Mouse (Mus musculus): ENCODE measurements around the gene Pik3r4. TPM values are rescaled to one million over a fixed set of nuclear protein-coding genes. Genes with fewer than 3 reads are reported as not detected.
A peak's percentile ranks its signal among the peaks of the same experiment; 100 is the strongest.

The Pik3r4 gene
- polyA plus RNA-seq, 1 experiment, result 16.6 TPM

GRCm38 (mm10) chr9:105656189-105656588 is 13.4 kb downstream of the Pik3r4 start:
- H3K4me1 ChIP-seq (ENCODE audit: control insufficient read depth, insufficient read depth, low read length), result no peaks in the 10 kb centered on the region
- DNase-seq, result peak; percentile 35
- no peak overlapping the region for H3K27ac ChIP-seq (ENCODE audit: insufficient read depth, low read depth, low read length)
- H3K27me3 ChIP-seq (replicated peaks; ENCODE audit: control insufficient read depth, insufficient read depth, low read length), result no peaks in the 10 kb centered on the region
- peaks cover 1% of the 10 kb centered on the region for H3K36me3 ChIP-seq (ENCODE audit: control insufficient read depth, insufficient read depth, low read length)
- no peak for TF ChIP-seq CTCF (conservative IDR thresholded peaks at IDR 0.05; ENCODE audit: insufficient read depth, insufficient read length, low read depth, low read length)
- no peak for TF ChIP-seq POLR2A (IDR thresholded peaks at IDR 0.05; ENCODE audit: low read depth, low read length)
- 19% methylated on average over 2 of the region's 2 CpGs for WGBS
- no peak overlapping the region for H3K4me3 ChIP-seq (ENCODE audit: insufficient read depth, low read depth, low read length)

GRCm38 (mm10) chr9:105658216-105658615 is 15.4 kb downstream of the Pik3r4 start:
- DNase-seq, result no peak
- Histone ChIP-seq H3K4me1 (ENCODE audit: control insufficient read depth, insufficient read depth, low read length) (no peaks in the 10 kb centered on the region), H3K27me3 (replicated peaks; ENCODE audit: control insufficient read depth, insufficient read depth, low read length) (no peaks in the 10 kb centered on the region), H3K36me3 (ENCODE audit: control insufficient read depth, insufficient read depth, low read length) (peaks cover 1% of the 10 kb centered on the region), H3K27ac (ENCODE audit: insufficient read depth, low read depth, low read length) (no peak overlapping the region), H3K4me3 (ENCODE audit: insufficient read depth, low read depth, low read length) (no peak overlapping the region)
- WGBS, result 87% methylated on average over 12 of the region's 12 CpGs
- TF ChIP-seq CTCF (conservative IDR thresholded peaks at IDR 0.05; ENCODE audit: insufficient read depth, insufficient read length, low read depth, low read length) (no peak), POLR2A (IDR thresholded peaks at IDR 0.05; ENCODE audit: low read depth, low read length) (no peak)

- TF ChIP-seq POLR2A (IDR thresholded peaks at IDR 0.05; ENCODE audit: low read depth, low read length) (no peak), CTCF (conservative IDR thresholded peaks at IDR 0.05; ENCODE audit: insufficient read depth, insufficient read length, low read depth, low read length) (no peak)
- H3K4me3 ChIP-seq (ENCODE audit: insufficient read depth, low read depth, low read length), result no peak overlapping the region
- no peak for DNase-seq
- H3K27me3 ChIP-seq (replicated peaks; ENCODE audit: control insufficient read depth, insufficient read depth, low read length), result no peaks in the 10 kb centered on the region
- H3K27ac ChIP-seq (ENCODE audit: insufficient read depth, low read depth, low read length), result no peak overlapping the region
- 89% methylated on average over 6 of the region's 6 CpGs for WGBS
- no peaks in the 10 kb centered on the region; the same call in none of the 2 replicates for H3K36me3 ChIP-seq (ENCODE audit: control insufficient read depth, insufficient read depth, low read length)
- H3K4me1 ChIP-seq (ENCODE audit: control insufficient read depth, insufficient read depth, low read length), result no peaks in the 10 kb centered on the region
Observed at GRCm38 (mm10) chr9:105659877-105660276, 17.1 kb downstream of the Pik3r4 start.

GRCm38 (mm10) chr9:105665269-105665668 is 22.5 kb downstream of the Pik3r4 start:
- Histone ChIP-seq H3K4me3 (ENCODE audit: insufficient read depth, low read depth, low read length) (no peak overlapping the region), H3K36me3 (ENCODE audit: control insufficient read depth, insufficient read depth, low read length) (no peaks in the 10 kb centered on the region; the same call in none of the 2 replicates), H3K27ac (ENCODE audit: insufficient read depth, low read depth, low read length) (no peak overlapping the region), H3K4me1 (ENCODE audit: control insufficient read depth, insufficient read depth, low read length) (no peaks in the 10 kb centered on the region), H3K27me3 (replicated peaks; ENCODE audit: control insufficient read depth, insufficient read depth, low read length) (no peaks in the 10 kb centered on the region)
- WGBS, result 84% methylated on average over 7 of the region's 7 CpGs
- no peak for TF ChIP-seq CTCF (conservative IDR thresholded peaks at IDR 0.05; ENCODE audit: insufficient read depth, insufficient read length, low read depth, low read length)
- no peak for TF ChIP-seq POLR2A (IDR thresholded peaks at IDR 0.05; ENCODE audit: low read depth, low read length)
- no peak for DNase-seq

- WGBS, result 94% methylated on average over 4 of the region's 4 CpGs
- TF ChIP-seq POLR2A (IDR thresholded peaks at IDR 0.05; ENCODE audit: low read depth, low read length) (no peak), CTCF (conservative IDR thresholded peaks at IDR 0.05; ENCODE audit: insufficient read depth, insufficient read length, low read depth, low read length) (no peak)
Observed at GRCm38 (mm10) chr9:105670916-105671315, 28.1 kb downstream of the Pik3r4 start.

GRCm38 (mm10) chr9:105672032-105672431 is 29.3 kb downstream of the Pik3r4 start:
- no peaks in the 10 kb centered on the region for H3K27me3 ChIP-seq (replicated peaks; ENCODE audit: control insufficient read depth, insufficient read depth, low read length)
- TF ChIP-seq CTCF (conservative IDR thresholded peaks at IDR 0.05; ENCODE audit: insufficient read depth, insufficient read length, low read depth, low read length) (no peak), POLR2A (IDR thresholded peaks at IDR 0.05; ENCODE audit: low read depth, low read length) (no peak)
- H3K36me3 ChIP-seq (ENCODE audit: control insufficient read depth, insufficient read depth, low read length), result no peaks in the 10 kb centered on the region; the same call in 1 of the 2 replicates
- no peak for DNase-seq
- WGBS, result 73% methylated on average over 2 of the region's 2 CpGs
- no peak overlapping the region for H3K4me3 ChIP-seq (ENCODE audit: insufficient read depth, low read depth, low read length)
- H3K27ac ChIP-seq (ENCODE audit: insufficient read depth, low read depth, low read length), result no peak overlapping the region
- no peaks in the 10 kb centered on the region for H3K4me1 ChIP-seq (ENCODE audit: control insufficient read depth, insufficient read depth, low read length)

More at GRCm38 (mm10) chr9:105670916-105671315, 28.1 kb downstream of the Pik3r4 start:
- no peak overlapping the region for H3K4me3 ChIP-seq (ENCODE audit: insufficient read depth, low read depth, low read length)
- no peaks in the 10 kb centered on the region for H3K4me1 ChIP-seq (ENCODE audit: control insufficient read depth, insufficient read depth, low read length)
- no peak overlapping the region for H3K27ac ChIP-seq (ENCODE audit: insufficient read depth, low read depth, low read length)
- no peaks in the 10 kb centered on the region for H3K27me3 ChIP-seq (replicated peaks; ENCODE audit: control insufficient read depth, insufficient read depth, low read length)
- H3K36me3 ChIP-seq (ENCODE audit: control insufficient read depth, insufficient read depth, low read length), result no peaks in the 10 kb centered on the region; the same call in 1 of the 2 replicates
- DNase-seq, result no peak

- peak; percentile 5 for DNase-seq
- peaks cover 2% of the 10 kb centered on the region for H3K36me3 ChIP-seq (ENCODE audit: control insufficient read depth, insufficient read depth, low read length)
Observed at GRCm38 (mm10) chr9:105675941-105676340, 33.2 kb downstream of the Pik3r4 start.

More at GRCm38 (mm10) chr9:105675941-105676340, 33.2 kb downstream of the Pik3r4 start:
- TF ChIP-seq POLR2A (IDR thresholded peaks at IDR 0.05; ENCODE audit: low read depth, low read length) (no peak), CTCF (conservative IDR thresholded peaks at IDR 0.05; ENCODE audit: insufficient read depth, insufficient read length, low read depth, low read length) (no peak)
- Histone ChIP-seq H3K27me3 (replicated peaks; ENCODE audit: control insufficient read depth, insufficient read depth, low read length) (no peaks in the 10 kb centered on the region), H3K4me3 (ENCODE audit: insufficient read depth, low read depth, low read length) (no peak overlapping the region), H3K27ac (ENCODE audit: insufficient read depth, low read depth, low read length) (no peak overlapping the region), H3K4me1 (ENCODE audit: control insufficient read depth, insufficient read depth, low read length) (no peaks in the 10 kb centered on the region)
- WGBS, result 55% methylated on average over 11 of the region's 11 CpGs

Measured in kidney, adult 2 months (tissue).